ENCODE assay signal across 25 mouse cellular contexts in the genomic region with DNA sequence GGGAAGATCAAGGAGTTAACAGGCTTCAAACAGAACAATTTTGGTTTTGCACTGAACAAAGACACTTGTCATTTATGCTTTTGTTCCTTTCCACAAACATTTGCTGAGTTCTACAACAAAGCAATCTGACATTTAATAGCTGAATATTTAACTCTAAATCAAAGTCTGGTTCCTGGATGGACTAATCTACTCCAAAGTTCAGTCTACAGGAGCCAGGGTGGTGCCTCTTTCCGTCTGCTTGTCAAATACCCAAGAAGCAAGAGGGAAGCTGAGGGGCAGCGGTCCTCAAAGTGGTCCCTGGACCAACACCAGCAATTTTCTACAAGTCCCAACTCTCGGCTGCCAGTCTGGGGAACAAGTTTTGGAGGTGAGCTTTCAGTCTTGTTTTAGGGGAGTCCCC. TPM values are rescaled to one million over a fixed set of nuclear protein-coding genes. Genes with fewer than 3 reads are reported as not detected.
DNase-seq lines count a peak whose midpoint lies in the region; ATAC-seq and TF ChIP-seq lines count a peak whose summit lies in the region.
"Had no signal": no experiment of that assay in that cellular context is flagged by ENCODE, and none has a peak within 500 bp of the region (broad histone marks: within the 10 kb centered on the region; RNA-seq: fewer than 3 reads in every experiment).

No protein-coding gene starts in this region.

- H3K27me3 ChIP-seq in kidney, adult 2 months (replicated peaks; ENCODE audit: control insufficient read depth, insufficient read depth, low read length), result no peaks in the 10 kb centered on the region
- no peaks in the 10 kb centered on the region for H3K27me3 ChIP-seq in liver, embryonic 12.5 days (replicated peaks)
- no peaks in the 10 kb centered on the region for H3K27me3 ChIP-seq in liver, postnatal 0 days (ENCODE audit: insufficient read depth, low read length)
- no peaks in the 10 kb centered on the region for H3K27me3 ChIP-seq in small intestine, adult 2 months (ENCODE audit: control insufficient read depth, insufficient read depth, low read length)
- H3K27me3 ChIP-seq: forebrain, embryonic 13.5 days; heart, embryonic 13.5 days had no signal

- no peak overlapping the region for H3K27ac ChIP-seq in kidney, adult 2 months (ENCODE audit: insufficient read depth, low read depth, low read length)
- H3K27ac ChIP-seq in liver, embryonic 12.5 days, result no peak overlapping the region
- no peak overlapping the region for H3K27ac ChIP-seq in liver, postnatal 0 days (ENCODE audit: low read depth)
- H3K27ac ChIP-seq in small intestine, adult 2 months (ENCODE audit: insufficient read depth, low read depth, low read length), result peak overlapping the region; percentile 56; the same call in 1 of the 2 replicates
- H3K27ac ChIP-seq: forebrain, embryonic 10.5 days; forebrain, embryonic 13.5 days; heart, adult 2 months; heart, embryonic 10.5 days; heart, embryonic 13.5 days; hindbrain, embryonic 14.5 days; hindbrain, postnatal 0 days had no signal

- H3K4me2 ChIP-seq in liver, embryonic 12.5 days, result no peak overlapping the region
- no peak overlapping the region for H3K4me2 ChIP-seq in liver, postnatal 0 days (ENCODE audit: low read depth, low read length)
- H3K4me2 ChIP-seq: heart, embryonic 13.5 days; hindbrain, embryonic 14.5 days had no signal

- WGBS in kidney, adult 2 months, result 58% methylated on average over 3 of the region's 3 CpGs
- WGBS in liver, embryonic 12.5 days (ENCODE audit: insufficient replicate concordance), result 86% methylated on average over 3 of the region's 3 CpGs
- WGBS in liver, postnatal 0 days (ENCODE audit: insufficient replicate concordance), result 85% methylated on average over 3 of the region's 3 CpGs
- 47% methylated on average over 3 of the region's 3 CpGs for WGBS in small intestine, adult 2 months

- peaks cover 17% of the 10 kb centered on the region; the same call in 1 of the 2 replicates for H3K4me1 ChIP-seq in kidney, adult 2 months (ENCODE audit: control insufficient read depth, insufficient read depth, low read length)
- H3K4me1 ChIP-seq in liver, embryonic 12.5 days, result peaks cover 40% of the 10 kb centered on the region
- peaks cover 37% of the 10 kb centered on the region for H3K4me1 ChIP-seq in liver, postnatal 0 days (ENCODE audit: insufficient read depth)
- H3K4me1 ChIP-seq in small intestine, adult 2 months (ENCODE audit: control insufficient read depth, insufficient read depth, insufficient read length, low read length), result peaks cover 3% of the 10 kb centered on the region; the same call in 1 of the 2 replicates

- H3K9me3 ChIP-seq in liver, embryonic 12.5 days (replicated peaks), result no peaks in the 10 kb centered on the region
- no peaks in the 10 kb centered on the region for H3K9me3 ChIP-seq in liver, postnatal 0 days (ENCODE audit: low read length)
- H3K9me3 ChIP-seq: forebrain, embryonic 10.5 days; forebrain, embryonic 13.5 days; heart, embryonic 10.5 days; heart, embryonic 13.5 days had no signal

- TF ChIP-seq CTCF in kidney, adult 2 months (conservative IDR thresholded peaks at IDR 0.05; ENCODE audit: insufficient read depth, insufficient read length, low read depth, low read length), result no peak
- TF ChIP-seq CTCF in liver, postnatal 0 days (IDR thresholded peaks at IDR 0.05; ENCODE audit: low read depth), result no peak
- TF ChIP-seq CTCF in small intestine, adult 2 months (IDR thresholded peaks at IDR 0.05; ENCODE audit: extremely low read depth, insufficient read length, insufficient replicate concordance, low read depth, low read length), result no peak

- H3K4me3 ChIP-seq in kidney, adult 2 months (ENCODE audit: insufficient read depth, low read depth, low read length), result no peak overlapping the region
- no peak overlapping the region for H3K4me3 ChIP-seq in liver, embryonic 12.5 days
- no peak overlapping the region for H3K4me3 ChIP-seq in liver, postnatal 0 days (ENCODE audit: low read depth, low read length)
- H3K4me3 ChIP-seq in small intestine, adult 2 months (ENCODE audit: low read depth, low read length), result peak overlapping the region; percentile 30; the same call in 1 of the 2 replicates
- H3K4me3 ChIP-seq: forebrain, embryonic 10.5 days; forebrain, embryonic 13.5 days; heart, adult 2 months; heart, embryonic 10.5 days; heart, embryonic 13.5 days had no signal

- no peaks in the 10 kb centered on the region; the same call in 1 of the 2 replicates for H3K36me3 ChIP-seq in kidney, adult 2 months (ENCODE audit: control insufficient read depth, insufficient read depth, low read length)
- peaks cover 41% of the 10 kb centered on the region for H3K36me3 ChIP-seq in liver, embryonic 12.5 days
- peaks cover 27% of the 10 kb centered on the region for H3K36me3 ChIP-seq in liver, postnatal 0 days (replicated peaks; ENCODE audit: insufficient read depth, low read length)
- peaks cover 12% of the 10 kb centered on the region for H3K36me3 ChIP-seq in small intestine, adult 2 months (ENCODE audit: control insufficient read depth, insufficient read depth, low read length)

- TF ChIP-seq EP300 in liver, postnatal 0 days (IDR thresholded peaks at IDR 0.05; ENCODE audit: low read depth), result no peak

- no peak for ATAC-seq in liver, embryonic 12.5 days
- no peak for ATAC-seq in liver, postnatal 0 days
- ATAC-seq: activated CD4-positive, CD25-positive, alpha-beta regulatory T cell, adult 4 months; CD4-positive, CD25-positive, alpha-beta regulatory T cell, adult 4 months; forebrain, embryonic 13.5 days; forebrain, embryonic 16.5 days; hindbrain, postnatal 0 days had no signal

- TF ChIP-seq POLR2A in kidney, adult 2 months (IDR thresholded peaks at IDR 0.05; ENCODE audit: low read depth, low read length), result no peak
- TF ChIP-seq POLR2A in small intestine, adult 2 months (IDR thresholded peaks at IDR 0.05; ENCODE audit: low read depth, low read length), result no peak

- DNase-seq in kidney, adult 2 months, result peak; percentile 46
- DNase-seq in kidney, postnatal 4 days, result no peak
- DNase-seq in liver, postnatal 0 days, result no peak
- no peak for DNase-seq in spleen, postnatal 4 days (ENCODE audit: low spot score in 2 of 2)
- DNase-seq: adrenal gland, postnatal 10 days; adrenal gland, postnatal 36 days; cerebellum, adult 18-20 months; cerebellum, adult 9-10 months; cerebellum, postnatal 14 days; gastrocnemius, postnatal 10 days; gastrocnemius, postnatal 36 days; heart, adult 2 months; heart, postnatal 14 days; heart, postnatal 4 days had no signal

- H3K9ac ChIP-seq in liver, embryonic 12.5 days, result 0 out of 2 replicates have a peak overlapping the region, but pooled peaks have one; percentile 17
- H3K9ac ChIP-seq in liver, postnatal 0 days (replicated peaks), result no peak overlapping the region
- H3K9ac ChIP-seq: forebrain, embryonic 13.5 days; heart, embryonic 13.5 days; hindbrain, embryonic 14.5 days had no signal

RNA-seq across cellular contexts. Expression of gene Cebpg, which starts 3.2 kb away (rescaled TPM):
- polyA plus RNA-seq in kidney, adult 2 months (2012; rRNA removed), result 8.3 and 10.0 TPM in 2 replicates
- 27.9 and 28.0 TPM in 2 replicates for polyA plus RNA-seq in liver, embryonic 12.5 days (2016; fragmentation: Nextera tagmentation; extraction: Ambion mirVana)
- 30.8 and 35.2 TPM in 2 replicates for polyA plus RNA-seq in liver, postnatal 0 days (2015; fragmentation: Nextera tagmentation; extraction: Ambion mirVana)
- polyA plus RNA-seq in small intestine, adult 2 months (2012; rRNA removed), result 4.3 and 8.0 TPM in 2 replicates
